Mouse (Mus musculus) left cerebral cortex, adult 2 months (tissue): ENCODE measurements around the gene Ep300. TPM values are rescaled to one million over a fixed set of nuclear protein-coding genes. Genes with fewer than 3 reads are reported as not detected.
A peak's percentile ranks its signal among the peaks of the same experiment; 100 is the strongest.
"Not testable (repeated sequence)": the region's sequence is repeated elsewhere in the genome, so short reads cannot be mapped to it uniquely, and the experiment has no call there.

Experiments
- DNase-seq, 2 experiments: peaks; one replicate each; pipeline ENCODE4 v3.0.0; 2021 to 2022; ENCODE audit warnings: low spot score in 2 of 2, mixed read lengths in 1 of 2; ENCODE audit errors: extremely low spot score in 1 of 2
- H3K27ac ChIP-seq: fragments of 200-600 bp; 2 replicates; pipeline ENCODE4 v1.8.1; 2022
- H3K4me3 ChIP-seq: fragments of 200-600 bp; 2 replicates; pipeline ENCODE4 v1.8.1; 2022
- CTCF ChIP-seq: fragments of 200-600 bp; IDR thresholded peaks from 2 replicates; pipeline ENCODE4 v1.8.1; 2022; ENCODE audit warnings: antibody characterized with exemption, mild to moderate bottlenecking, moderate library complexity
- intact Hi-C: fragments of 180-260 bp; cut with DNase I; formaldehyde crosslinking; loops from one replicate; pipeline ENCODE4 v1.15.1; 2025
- total RNA-seq, 2 experiments: library from RNA; stranded (reverse); gene quantifications; 2 replicates each; pipeline ENCODE4 v1.2.3; 2021

Gene Ep300
- total RNA-seq, 2 experiments from 2014 or later: 76.0 to 77.3 TPM

DNA sequence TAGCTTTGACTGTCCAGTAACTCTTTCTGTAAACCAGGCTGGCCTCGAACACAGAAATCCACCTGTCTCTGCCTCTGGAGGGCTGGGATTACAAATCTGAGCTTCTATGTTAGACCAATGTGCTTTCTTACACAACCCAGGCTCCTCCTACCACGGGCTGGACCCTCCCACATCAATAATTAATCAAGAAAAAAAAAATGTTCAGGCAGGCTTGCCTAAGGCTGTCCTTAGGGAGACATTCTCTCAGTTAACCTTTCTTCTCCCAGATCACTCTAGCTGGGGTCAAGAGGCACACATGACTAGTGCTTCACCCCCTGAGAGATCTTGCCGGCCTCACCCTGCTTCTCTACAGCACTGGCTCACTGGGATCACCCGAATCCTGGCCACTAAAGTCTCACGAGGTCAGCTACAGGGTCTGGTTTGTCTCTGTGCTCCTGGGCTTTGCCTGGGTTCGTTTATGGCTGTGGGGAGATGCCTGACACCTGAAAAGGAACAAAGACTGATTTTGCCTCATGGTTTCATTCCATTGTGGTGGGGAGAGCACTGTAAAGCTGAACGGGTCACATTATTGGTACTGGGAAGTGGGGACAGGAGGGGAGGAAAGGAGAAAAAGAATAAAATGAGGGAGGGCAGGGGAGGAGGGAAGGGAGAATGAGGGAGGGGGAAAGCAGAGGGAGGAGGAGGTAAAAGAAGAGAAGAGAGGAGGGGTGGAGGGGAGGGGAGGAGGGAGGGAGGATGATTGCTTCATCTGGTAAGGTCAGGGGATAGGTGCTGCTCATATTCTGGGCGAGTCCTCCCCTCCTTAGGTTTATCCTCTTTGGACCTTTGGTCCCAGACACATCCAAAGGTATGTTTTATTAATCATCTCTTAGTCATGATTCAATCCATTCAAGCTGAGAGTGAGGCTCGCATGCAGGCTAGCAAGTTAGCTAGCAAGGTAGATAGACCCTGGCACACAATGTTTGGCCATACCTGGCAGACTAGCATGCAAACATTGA lies 22.4 kb upstream of the Ep300 start:
- no peak for DNase-seq
- Histone ChIP-seq H3K27ac (no peak overlapping the region), H3K4me3 (no peak overlapping the region)
- no peak for TF ChIP-seq CTCF
- intact Hi-C loops: no loop called here

DNA sequence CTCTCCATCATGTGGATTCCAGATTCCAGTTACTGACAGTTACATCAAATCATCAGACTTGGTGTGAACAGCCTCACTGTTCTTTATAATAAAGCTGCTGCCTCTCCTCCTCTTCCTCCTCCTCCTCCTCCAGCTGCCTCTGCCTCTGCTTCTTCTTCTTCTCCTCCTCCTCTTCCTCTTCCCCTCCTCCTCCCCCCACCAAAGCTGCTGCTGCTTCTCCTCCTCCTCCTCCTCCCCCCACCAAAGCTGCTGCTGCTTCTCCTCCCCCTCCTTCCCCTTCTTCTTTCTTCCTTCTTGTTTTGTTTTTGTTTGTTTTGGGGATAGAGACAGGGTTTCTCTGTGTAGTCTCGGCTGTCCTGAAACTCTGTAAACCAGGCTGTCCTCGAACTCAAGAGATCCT lies 17.1 kb upstream of the Ep300 start:
- H3K27ac ChIP-seq: no peak overlapping the region
- intact Hi-C loops: no loop called here
- TF ChIP-seq CTCF: no peak
- no peak overlapping the region for H3K4me3 ChIP-seq
- DNase-seq: no peak

DNA sequence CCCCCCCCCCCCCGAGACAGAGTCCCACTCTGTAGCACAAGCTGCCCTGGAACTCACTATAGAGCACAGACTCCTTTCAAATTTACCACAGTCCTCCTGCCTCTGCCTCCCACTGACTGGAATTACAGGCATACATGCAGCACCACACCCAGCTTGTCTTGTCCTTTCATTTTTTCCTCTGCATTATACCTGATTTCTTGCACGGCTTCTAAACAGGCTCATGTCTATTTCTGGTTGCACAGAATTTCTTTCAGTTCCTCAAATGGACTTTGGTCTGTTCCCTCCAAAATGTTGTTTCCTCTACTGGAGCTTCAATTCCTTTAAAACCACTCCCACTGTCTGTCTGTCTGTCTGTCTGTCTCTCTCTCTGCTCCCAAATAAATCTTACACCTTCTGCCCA lies 16.6 kb upstream of the Ep300 start:
- Histone ChIP-seq H3K4me3 (no peak overlapping the region), H3K27ac (no peak overlapping the region)
- intact Hi-C loops: no loop called here
- TF ChIP-seq CTCF: no peak
- no peak for DNase-seq

DNA sequence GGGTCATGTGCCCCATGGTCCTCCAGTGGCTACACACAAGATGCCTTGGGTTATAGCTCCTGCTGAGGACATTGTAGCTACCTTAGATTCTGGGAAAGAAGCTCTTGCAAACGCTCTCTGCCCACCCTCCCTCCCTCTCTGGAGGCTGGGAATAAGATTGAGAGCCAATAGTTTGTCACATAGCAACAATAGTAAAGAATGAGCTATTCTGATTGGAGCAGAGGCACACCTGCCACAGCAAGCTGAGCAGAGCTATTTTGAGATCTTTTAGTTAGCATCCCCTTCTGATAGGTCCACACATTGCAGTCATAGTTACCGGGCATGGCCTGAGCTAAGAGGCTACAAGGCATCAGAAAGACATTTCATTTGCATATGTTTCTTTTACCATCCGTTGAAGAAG lies 8.2 kb upstream of the Ep300 start:
- Histone ChIP-seq H3K4me3 (no peak overlapping the region), H3K27ac (no peak overlapping the region)
- no peak for DNase-seq
- intact Hi-C loops: no loop called here
- no peak for TF ChIP-seq CTCF

DNA sequence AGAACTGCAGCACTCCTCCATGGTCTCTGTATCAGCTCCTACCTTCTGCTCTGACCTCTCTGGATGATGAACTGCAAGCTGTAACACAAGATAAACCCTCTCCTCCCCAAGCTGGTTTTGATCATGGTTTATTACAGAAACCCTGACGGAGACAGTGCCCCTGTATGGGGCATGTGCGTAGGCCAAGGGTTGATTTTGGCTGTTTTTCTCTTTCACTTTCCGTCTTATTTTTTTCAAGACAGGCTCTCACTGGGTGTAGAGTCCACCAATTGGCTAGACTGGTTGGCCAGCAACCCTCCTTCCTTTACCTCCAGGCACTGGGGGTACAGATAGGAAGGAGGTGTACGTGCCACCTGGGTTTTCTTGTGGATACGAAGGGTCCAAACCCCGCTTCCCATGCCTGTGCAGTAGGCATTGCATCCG lies 7.4 kb upstream of the Ep300 start:
- intact Hi-C loops: no loop called here
- no peak for TF ChIP-seq CTCF
- no peak for DNase-seq
- Histone ChIP-seq H3K27ac (no peak overlapping the region), H3K4me3 (no peak overlapping the region)

DNA sequence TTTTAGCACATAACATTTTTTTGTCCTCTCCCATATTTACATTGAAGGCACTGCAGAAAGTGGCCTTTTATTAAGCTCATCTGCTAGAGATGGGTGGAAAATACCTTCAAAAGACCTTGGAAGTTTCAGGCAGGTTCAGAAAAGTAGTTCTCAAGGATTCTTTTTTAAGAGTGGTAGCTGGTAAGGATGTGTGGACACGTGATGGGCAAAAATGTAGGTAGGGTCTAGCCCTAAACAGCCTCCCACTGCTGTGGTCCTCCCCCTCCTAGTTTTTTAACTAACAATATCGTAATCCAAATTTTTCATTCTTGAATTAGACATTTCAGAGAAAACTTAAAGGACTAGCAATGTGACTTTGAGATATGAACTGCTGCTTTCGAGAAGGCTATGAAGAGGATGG lies 685 bp upstream of the Ep300 start:
- Histone ChIP-seq H3K27ac (peak overlapping the region; percentile 89), H3K4me3 (peak overlapping the region; percentile 58)
- TF ChIP-seq CTCF: no peak
- intact Hi-C loops: loop anchor here (2.0 kb wide), 1 partner anchor 62 kb away; no protein-coding TSS in a partner anchor
- DNase-seq: no peak

DNA sequence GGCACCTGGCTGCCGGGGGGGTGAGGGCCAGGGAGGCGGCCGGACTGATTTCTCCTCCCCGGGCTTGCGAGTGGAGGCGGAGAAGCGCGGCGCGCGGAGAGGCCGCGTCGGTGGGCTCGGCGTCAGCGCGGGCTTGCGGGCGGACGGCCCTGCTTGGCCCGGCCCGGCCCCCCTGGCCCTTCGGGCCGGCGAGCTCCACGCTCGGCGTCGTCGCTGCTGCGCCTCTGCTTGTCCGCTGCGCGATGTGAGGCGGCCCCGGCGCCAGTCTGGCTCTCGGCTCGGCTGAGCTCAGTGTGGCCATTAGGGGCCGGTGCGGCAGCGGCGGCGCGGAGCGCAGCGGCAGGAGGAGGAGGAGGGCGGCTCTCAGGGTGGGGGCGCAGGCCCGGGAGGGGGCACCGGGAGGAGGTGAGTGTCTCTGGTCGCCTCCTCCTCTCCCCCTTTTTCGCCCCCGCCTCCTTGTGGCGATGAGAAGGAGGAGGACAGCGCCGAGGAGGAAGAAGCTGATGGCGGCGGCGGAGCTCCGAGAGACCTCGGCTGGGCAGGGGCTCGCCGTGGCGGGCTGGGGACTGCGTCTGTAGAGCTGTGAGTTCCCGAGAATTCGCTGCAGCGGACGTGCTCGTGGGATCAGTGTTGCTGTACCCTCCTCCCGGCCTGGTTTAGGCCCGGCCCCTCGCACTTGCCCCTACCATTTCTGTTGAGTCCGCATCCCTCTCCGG lies 753 bp downstream of the Ep300 start:
- peak; percentile 79 to 85 for DNase-seq
- intact Hi-C loops: loop anchor here (1.0 to 2.0 kb wide), 3 partner anchors 63 to 186 kb away; partner anchors contain the start of genes Rbx1, St13 and Xpnpep3
- Histone ChIP-seq H3K27ac (peak overlapping the region; percentile 100), H3K4me3 (peak overlapping the region; percentile 79)
- TF ChIP-seq CTCF: no peak; the same call in none of the 2 replicates

DNA sequence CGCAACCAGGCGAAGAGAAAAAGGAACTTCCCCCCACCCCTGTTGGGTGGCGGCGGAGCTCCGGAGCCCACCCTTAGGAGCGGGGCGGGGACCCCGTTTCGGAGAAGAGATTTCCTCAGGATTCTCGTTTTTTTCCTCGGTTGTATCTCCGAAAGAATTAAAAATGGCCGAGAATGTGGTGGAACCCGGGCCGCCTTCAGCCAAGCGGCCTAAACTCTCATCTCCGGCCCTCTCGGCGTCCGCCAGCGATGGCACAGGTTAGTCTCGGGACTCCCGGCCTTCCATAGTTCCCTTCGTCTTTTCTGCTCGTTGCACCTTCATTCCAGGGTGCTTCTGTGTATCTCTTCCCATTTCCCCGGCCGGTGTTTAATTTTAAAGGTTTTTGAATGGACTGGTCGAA lies 1.3 kb downstream of the Ep300 start:
- H3K27ac ChIP-seq: peak overlapping the region; percentile 100
- H3K4me3 ChIP-seq: peak overlapping the region; percentile 79
- intact Hi-C loops: loop anchor here (1.0 kb wide), 1 partner anchor 186 kb away; the partner anchor contains the start of genes St13 and Xpnpep3
- TF ChIP-seq CTCF: no peak
- DNase-seq: no peak

DNA sequence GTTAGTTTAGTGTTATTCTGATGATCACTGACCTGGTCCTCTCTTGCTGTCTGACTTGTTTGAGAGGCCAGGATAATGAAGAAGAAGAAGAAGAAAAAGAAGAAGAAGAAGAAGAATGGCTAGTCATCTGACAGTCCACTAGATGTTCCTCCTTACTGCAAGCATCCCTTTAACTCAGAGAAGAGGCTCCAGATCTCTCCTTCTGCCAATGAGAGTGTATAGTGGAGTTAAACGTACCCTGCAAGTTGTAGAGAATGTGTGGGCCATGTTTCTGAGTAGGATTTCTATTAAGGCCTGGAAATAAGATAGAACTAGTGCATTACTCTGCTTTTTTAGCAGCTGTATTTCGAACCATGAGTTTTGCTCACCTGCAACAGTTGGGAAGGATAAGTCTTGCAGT lies 2.5 kb downstream of the Ep300 start:
- H3K27ac ChIP-seq: no peak overlapping the region
- TF ChIP-seq CTCF: no peak
- DNase-seq: no peak
- intact Hi-C loops: no loop called here
- H3K4me3 ChIP-seq: peak overlapping the region; percentile 79

DNA sequence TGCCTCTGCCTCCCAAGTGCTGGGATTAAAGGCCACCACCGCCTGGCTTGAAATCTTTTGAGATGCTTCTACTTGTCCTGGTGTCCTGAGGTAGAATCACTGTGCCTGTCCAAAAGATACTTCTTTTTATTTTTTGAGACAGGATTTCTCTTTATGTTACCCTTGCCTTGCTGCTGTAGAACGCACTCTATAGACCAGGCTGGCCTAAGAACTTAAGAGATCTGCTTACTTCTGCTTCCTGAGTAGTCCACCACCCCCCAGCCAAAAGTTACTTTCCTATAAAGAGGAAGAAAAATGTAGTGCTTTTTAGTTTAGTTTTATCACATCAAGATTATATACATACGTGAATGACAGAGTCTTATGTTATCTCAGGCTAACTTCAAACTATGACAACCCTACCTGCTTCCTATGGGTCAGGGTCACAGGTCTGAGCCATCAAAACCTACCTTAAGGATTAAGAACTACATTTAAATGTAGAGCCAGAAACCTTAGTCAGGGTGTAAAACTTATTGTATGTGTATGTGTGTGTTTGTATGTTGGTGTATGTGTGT lies 9.1 kb downstream of the Ep300 start:
- intact Hi-C loops: no loop called here

DNA sequence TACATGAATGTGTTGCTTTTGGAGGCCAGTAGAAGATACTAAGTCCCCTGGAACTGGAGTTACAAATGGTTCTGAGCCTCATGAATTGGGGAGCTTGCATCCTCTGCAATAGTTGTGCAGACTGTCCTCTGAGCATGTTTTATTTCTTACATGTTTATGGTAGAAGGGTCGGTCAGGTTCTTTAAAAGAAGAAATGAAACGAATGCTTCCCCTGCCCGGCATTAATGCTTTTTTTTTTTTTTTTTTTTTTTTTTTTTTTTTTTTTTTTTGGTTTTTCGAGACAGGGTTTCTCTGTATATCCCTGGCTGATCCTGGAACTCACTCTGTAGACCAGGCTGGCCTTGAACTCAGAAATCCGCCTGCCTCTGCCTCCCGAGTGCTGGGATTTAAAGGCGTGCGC lies 13.6 kb downstream of the Ep300 start:
- H3K27ac ChIP-seq, intact Hi-C loops, H3K4me3 ChIP-seq, DNase-seq: not testable (repeated sequence)

More for the DNA sequence above, 9.1 kb downstream of the Ep300 start:
- no peak for TF ChIP-seq CTCF
- Histone ChIP-seq H3K27ac (no peak overlapping the region), H3K4me3 (no peak overlapping the region)
- DNase-seq: no peak

DNA sequence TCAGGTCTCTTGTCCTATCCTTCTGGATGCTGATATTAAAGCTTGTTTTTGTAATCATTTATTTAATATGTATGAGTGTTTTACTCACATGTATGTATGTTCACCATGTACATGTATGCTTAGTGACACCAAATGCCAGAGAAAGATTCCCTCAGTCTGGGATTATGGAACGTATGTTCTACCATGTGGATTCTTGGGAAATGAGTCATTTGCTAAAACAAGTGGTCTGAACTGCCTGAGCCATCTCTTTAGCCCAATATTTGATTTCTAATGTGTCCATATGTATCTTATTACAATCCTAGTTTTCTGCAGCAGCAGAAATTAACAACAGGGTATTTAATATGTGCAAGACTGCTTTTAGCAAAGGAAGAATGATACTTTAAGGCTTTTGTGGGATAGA lies 20.1 kb downstream of the Ep300 start:
- intact Hi-C loops: loop anchor here (5.0 kb wide), 1 partner anchor 138 kb away; the partner anchor contains the start of gene Rbx1
- DNase-seq: no peak
- TF ChIP-seq CTCF: no peak
- H3K4me3 ChIP-seq: no peak overlapping the region
- H3K27ac ChIP-seq: no peak overlapping the region
